Mouse (Mus musculus): ENCODE data around the gene Fam229b. TPM values are rescaled to one million over a fixed set of nuclear protein-coding genes. Genes with fewer than 3 reads are reported as not detected.
A peak's percentile ranks its signal among the peaks of the same experiment; 100 is the strongest.

The Fam229b gene
- polyA plus RNA-seq (2014; fragmentation: Nextera tagmentation; extraction: Ambion mirVana) = 11.5 and 13.8 TPM in 2 replicates

DNA sequence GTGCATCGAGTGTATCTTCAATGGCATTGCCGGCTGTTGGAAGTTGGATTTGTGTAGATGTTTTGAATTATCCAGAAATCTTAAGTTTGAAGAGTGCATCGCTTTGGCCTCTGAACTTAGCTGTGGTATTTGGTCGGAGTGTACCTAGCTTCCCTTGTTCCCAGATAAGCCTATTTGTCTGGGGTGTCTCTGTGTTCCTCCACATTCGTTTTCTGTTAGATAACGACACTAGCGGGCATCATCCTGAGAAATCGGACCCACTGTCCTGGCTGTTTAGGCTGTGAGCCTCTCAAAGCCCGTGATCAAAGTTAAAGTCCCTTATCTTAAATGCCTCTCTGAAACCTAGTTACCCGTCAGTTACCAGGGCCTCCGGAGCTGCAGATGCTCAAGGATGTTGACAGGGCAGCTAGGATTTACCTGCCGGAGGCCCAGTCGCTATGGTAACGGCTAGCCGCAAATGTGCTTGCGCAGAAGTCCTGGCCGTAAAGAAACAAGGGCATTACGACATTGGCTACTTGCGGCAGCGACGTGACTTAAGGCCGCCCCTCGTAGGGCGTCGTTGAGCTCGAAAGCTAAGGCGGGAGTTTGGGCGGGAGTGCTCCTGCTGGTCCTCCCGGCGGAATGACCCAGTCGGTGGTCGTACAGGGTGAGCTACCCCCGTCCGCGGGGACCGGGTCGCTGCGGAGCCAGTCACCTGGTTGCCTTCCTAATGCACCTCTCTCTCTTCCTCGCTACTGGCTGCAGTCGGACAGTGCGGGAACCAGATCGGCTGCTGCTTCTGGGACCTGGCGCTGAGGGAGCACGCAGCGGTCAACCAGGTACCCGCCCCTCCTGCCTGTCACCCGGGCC, at the start of gene Fam229b, which contains the start of gene Tube1:
Fam229b (minus strand) TSS at position 453 of the 849 bp plus-strand sequence.
Tube1 (plus strand) TSS at position 515 of the 849 bp plus-strand sequence.
- Histone ChIP-seq H3K4me3 (ENCODE audit: low read depth, low read length) (peak within 1 kb of the TSS; percentile 69), H3K9ac (replicated peaks; ENCODE audit: low read depth, low read length) (peak within 1 kb of the TSS; percentile 55), H3K4me2 (replicated peaks; ENCODE audit: low read depth, low read length) (peak within 1 kb of the TSS; percentile 83), H3K36me3 (ENCODE audit: control insufficient read depth, insufficient read depth, low read length) (peaks cover 8% of the 10 kb centered on the region), H3K27me3 (ENCODE audit: control insufficient read depth, insufficient read depth, low read length) (no peaks in the 10 kb centered on the region), H3K27ac (ENCODE audit: low read length) (no peak within 1 kb of the TSS), H3K9me3 (ENCODE audit: control insufficient read depth, low read depth, low read length) (no peaks in the 10 kb centered on the region), H3K4me1 (ENCODE audit: control insufficient read depth, insufficient read depth, low read length) (peaks cover 7% of the 10 kb centered on the region)
- peak; percentile 92 for ATAC-seq (ENCODE audit: insufficient number of reproducible peaks, insufficient read depth, low FRiP score, low read depth)
- WGBS = 4% methylated on average over 47 of the region's 47 CpGs

DNA sequence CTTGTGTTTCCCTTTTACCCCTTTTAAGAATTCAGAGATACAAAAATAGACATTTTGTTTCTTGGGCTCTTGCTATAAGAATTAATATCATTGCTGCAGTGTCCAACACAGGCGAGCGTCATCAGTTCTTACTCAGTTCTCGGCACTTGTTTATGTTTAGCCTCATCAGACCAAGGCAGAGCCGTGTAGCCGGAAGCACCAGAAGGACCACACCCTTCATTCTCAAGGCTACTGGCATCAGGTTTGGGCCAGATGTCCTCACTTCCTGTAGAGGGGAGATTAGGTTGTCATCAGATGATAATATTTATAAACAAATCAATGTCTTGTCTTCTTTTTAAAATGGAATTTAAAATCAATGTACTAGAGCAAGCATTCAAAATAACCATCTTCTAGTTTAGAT, 43.3 kb upstream of the Fam229b start:
- 56% methylated on average over 5 of the region's 5 CpGs for WGBS
- no peaks in the 10 kb centered on the region for H3K36me3 ChIP-seq (ENCODE audit: control insufficient read depth, insufficient read depth, low read length)
- ATAC-seq (ENCODE audit: insufficient number of reproducible peaks, insufficient read depth, low FRiP score, low read depth) = no peak
- H3K9me3 ChIP-seq (ENCODE audit: control insufficient read depth, low read depth, low read length) = 0 out of 2 replicates have a peak, but pooled peaks cover 2% of the 10 kb centered on the region
- H3K4me1 ChIP-seq (ENCODE audit: control insufficient read depth, insufficient read depth, low read length) = peaks cover 12% of the 10 kb centered on the region
- H3K4me3 ChIP-seq (ENCODE audit: low read depth, low read length) = no peak overlapping the region
- no peak overlapping the region for H3K4me2 ChIP-seq (replicated peaks; ENCODE audit: low read depth, low read length)
- no peak overlapping the region for H3K9ac ChIP-seq (replicated peaks; ENCODE audit: low read depth, low read length)
- no peak overlapping the region for H3K27ac ChIP-seq (ENCODE audit: low read length)
- H3K27me3 ChIP-seq (ENCODE audit: control insufficient read depth, insufficient read depth, low read length) = no peaks in the 10 kb centered on the region

DNA sequence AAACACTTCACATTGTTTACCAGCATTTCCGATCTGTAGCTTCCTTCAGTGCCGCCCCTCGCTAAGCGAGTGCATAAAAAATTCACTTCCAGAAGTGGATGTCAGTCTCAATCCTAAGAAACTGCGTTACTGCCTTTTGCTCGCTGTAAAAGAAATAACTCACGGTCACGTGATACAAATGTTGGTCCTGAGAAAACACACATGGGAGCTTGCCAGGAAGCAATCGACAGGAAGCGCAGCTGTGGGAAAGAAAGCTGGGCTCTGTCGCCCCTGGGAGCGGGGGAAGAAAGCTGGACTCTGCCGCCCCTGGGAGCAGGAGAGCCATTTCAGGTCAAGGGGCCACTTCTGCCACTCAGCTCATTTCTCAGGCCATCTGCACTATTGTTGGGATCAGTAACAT, 39.4 kb upstream of the Fam229b start:
- no peak overlapping the region for H3K4me3 ChIP-seq (ENCODE audit: low read depth, low read length)

DNA sequence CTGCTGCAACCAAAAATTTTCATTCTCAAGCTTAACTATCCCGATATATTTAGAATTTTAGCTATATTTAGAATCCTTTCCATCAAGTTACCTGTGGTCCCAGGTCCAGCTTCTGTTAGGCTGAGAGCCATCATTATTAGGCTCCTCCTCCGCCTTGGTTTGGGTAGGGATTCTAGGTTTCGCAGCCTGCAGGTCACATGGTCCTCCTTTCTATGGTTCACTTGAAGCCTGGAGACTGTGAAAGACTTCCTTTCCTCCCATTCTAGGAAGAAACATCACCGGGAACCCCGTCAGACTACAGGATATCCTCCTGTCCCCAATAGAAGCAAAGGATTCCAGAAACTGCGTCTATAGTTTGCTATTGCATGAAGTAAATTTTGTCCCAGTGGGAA, 38.8 kb upstream of the Fam229b start:
- H3K4me2 ChIP-seq (replicated peaks; ENCODE audit: low read depth, low read length) = peak overlapping the region; percentile 76; the same call in 1 of the 2 replicates
- H3K9ac ChIP-seq (replicated peaks; ENCODE audit: low read depth, low read length) = no peak overlapping the region
- H3K36me3 ChIP-seq (ENCODE audit: control insufficient read depth, insufficient read depth, low read length) = no peaks in the 10 kb centered on the region
- H3K9me3 ChIP-seq (ENCODE audit: control insufficient read depth, low read depth, low read length) = no peaks in the 10 kb centered on the region
- H3K4me1 ChIP-seq (ENCODE audit: control insufficient read depth, insufficient read depth, low read length) = peaks cover 19% of the 10 kb centered on the region
- 77% methylated on average over 6 of the region's 6 CpGs for WGBS
- H3K27me3 ChIP-seq (ENCODE audit: control insufficient read depth, insufficient read depth, low read length) = no peaks in the 10 kb centered on the region
- no peak overlapping the region for H3K4me3 ChIP-seq (ENCODE audit: low read depth, low read length)
- peak overlapping the region; percentile 73 for H3K27ac ChIP-seq (ENCODE audit: low read length)
- no peak for ATAC-seq (ENCODE audit: insufficient number of reproducible peaks, insufficient read depth, low FRiP score, low read depth)

More for the DNA sequence above, 39.4 kb upstream of the Fam229b start:
- Histone ChIP-seq H3K36me3 (ENCODE audit: control insufficient read depth, insufficient read depth, low read length) (no peaks in the 10 kb centered on the region), H3K27me3 (ENCODE audit: control insufficient read depth, insufficient read depth, low read length) (no peaks in the 10 kb centered on the region), H3K27ac (ENCODE audit: low read length) (peak overlapping the region; percentile 73; the same call in 1 of the 2 replicates), H3K4me2 (replicated peaks; ENCODE audit: low read depth, low read length) (peak overlapping the region; percentile 10), H3K9me3 (ENCODE audit: control insufficient read depth, low read depth, low read length) (0 out of 2 replicates have a peak, but pooled peaks cover 2% of the 10 kb centered on the region), H3K4me1 (ENCODE audit: control insufficient read depth, insufficient read depth, low read length) (peaks cover 19% of the 10 kb centered on the region), H3K9ac (replicated peaks; ENCODE audit: low read depth, low read length) (no peak overlapping the region)
- no peak for ATAC-seq (ENCODE audit: insufficient number of reproducible peaks, insufficient read depth, low FRiP score, low read depth)
- 22% methylated on average over 13 of the region's 13 CpGs for WGBS

DNA sequence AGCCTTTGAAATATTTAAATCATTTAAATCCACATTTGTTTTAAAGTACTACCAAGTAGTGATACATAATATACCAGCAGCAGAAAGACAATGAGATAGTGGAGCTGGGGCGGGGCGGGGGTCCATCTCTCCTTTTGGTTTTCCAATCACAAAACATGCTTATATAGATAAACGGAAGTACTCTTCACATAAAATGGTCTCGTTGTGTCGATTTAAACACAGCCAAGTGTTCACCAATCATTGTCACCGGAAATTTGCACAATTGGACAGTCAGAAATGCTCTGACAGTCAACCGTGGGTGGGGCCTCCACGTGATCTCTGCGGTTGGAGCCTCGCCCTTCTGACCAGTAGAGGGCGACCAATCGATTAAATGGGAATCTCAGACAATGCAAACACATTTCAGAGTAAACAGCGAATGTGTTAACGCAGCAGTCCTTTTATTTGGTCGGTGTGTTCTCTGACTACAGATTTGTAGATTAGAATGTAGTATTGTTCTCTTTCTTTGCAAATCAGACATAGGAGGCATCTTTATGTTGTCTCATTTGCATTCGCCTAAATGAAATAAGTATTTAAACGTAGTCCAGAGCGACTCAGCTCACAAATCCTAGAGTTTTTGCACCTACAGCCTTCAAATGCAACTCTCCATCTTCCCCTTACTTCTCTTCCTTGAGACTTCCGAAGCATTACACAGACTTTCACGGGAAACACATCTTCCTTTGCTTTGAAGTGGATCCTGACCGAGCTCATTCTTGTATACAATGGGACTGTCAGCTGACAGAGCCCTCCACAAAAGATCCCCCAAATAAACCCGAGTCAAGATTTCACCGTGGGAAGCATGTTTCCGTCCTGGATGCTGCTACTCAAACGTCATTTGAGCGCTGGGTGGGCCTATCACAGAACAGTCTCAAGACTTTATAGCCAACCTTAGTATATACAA, 38.2 kb upstream of the Fam229b start:
- H3K27ac ChIP-seq (ENCODE audit: low read length) = peak overlapping the region; percentile 85
- peaks cover 19% of the 10 kb centered on the region for H3K4me1 ChIP-seq (ENCODE audit: control insufficient read depth, insufficient read depth, low read length)
- H3K27me3 ChIP-seq (ENCODE audit: control insufficient read depth, insufficient read depth, low read length) = no peaks in the 10 kb centered on the region
- H3K9ac ChIP-seq (replicated peaks; ENCODE audit: low read depth, low read length) = no peak overlapping the region
- H3K9me3 ChIP-seq (ENCODE audit: control insufficient read depth, low read depth, low read length) = no peaks in the 10 kb centered on the region
- no peaks in the 10 kb centered on the region for H3K36me3 ChIP-seq (ENCODE audit: control insufficient read depth, insufficient read depth, low read length)
- 15% methylated on average over 26 of the region's 26 CpGs for WGBS
- peak overlapping the region; percentile 42 for H3K4me3 ChIP-seq (ENCODE audit: low read depth, low read length)
- ATAC-seq (ENCODE audit: insufficient number of reproducible peaks, insufficient read depth, low FRiP score, low read depth) = peak; percentile 46
- H3K4me2 ChIP-seq (replicated peaks; ENCODE audit: low read depth, low read length) = peak overlapping the region; percentile 76

DNA sequence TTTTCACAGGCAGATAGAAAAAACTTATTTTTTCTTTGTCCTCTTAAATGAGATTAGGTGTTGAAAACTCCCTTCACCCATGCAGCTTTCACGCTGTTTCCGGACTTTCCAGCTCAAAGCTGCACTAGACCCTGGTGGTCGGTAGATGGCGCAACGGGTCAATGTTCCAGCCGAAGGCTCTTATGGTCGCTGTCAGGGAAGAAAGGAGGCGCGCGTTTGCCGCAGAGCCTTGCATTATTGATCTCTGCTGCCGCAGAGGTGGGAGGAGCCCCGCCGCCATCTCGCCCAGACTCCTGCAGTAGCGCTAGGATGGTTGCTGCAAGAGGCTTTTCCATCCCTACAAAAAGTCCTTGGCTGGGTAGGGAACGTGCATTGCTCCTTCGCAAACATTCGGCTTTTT, 37.4 kb upstream of the Fam229b start:
- Histone ChIP-seq H3K27ac (ENCODE audit: low read length) (peak overlapping the region; percentile 85), H3K9ac (replicated peaks; ENCODE audit: low read depth, low read length) (no peak overlapping the region), H3K9me3 (ENCODE audit: control insufficient read depth, low read depth, low read length) (no peaks in the 10 kb centered on the region), H3K27me3 (ENCODE audit: control insufficient read depth, insufficient read depth, low read length) (no peaks in the 10 kb centered on the region), H3K36me3 (ENCODE audit: control insufficient read depth, insufficient read depth, low read length) (no peaks in the 10 kb centered on the region), H3K4me1 (ENCODE audit: control insufficient read depth, insufficient read depth, low read length) (peaks cover 23% of the 10 kb centered on the region), H3K4me3 (ENCODE audit: low read depth, low read length) (peak overlapping the region; percentile 42), H3K4me2 (replicated peaks; ENCODE audit: low read depth, low read length) (peak overlapping the region; percentile 76)
- WGBS = under 1% methylated on average over 19 of the region's 19 CpGs
- ATAC-seq (ENCODE audit: insufficient number of reproducible peaks, insufficient read depth, low FRiP score, low read depth) = peak; percentile 90

DNA sequence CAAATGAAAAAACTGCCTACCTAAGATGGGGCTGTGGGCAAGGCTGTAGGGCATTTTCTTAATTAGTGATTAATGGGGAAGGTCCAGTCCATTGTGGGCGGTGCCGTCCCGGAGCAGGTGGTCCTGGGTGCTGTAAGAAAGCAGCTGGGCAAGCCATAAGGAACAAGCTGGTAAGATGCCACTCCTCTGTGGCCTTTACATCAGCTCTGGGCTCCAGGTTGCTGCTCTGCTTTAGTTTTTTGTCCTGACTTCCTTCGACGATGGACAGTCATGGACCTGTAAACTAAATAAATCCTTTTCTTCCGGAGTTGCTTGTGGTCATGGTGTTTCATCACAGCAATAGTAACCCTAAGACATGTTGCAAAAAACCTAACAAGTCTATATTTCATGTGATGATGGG, 37.0 kb upstream of the Fam229b start:
- Histone ChIP-seq H3K27me3 (ENCODE audit: control insufficient read depth, insufficient read depth, low read length) (no peaks in the 10 kb centered on the region), H3K27ac (ENCODE audit: low read length) (no peak overlapping the region), H3K4me1 (ENCODE audit: control insufficient read depth, insufficient read depth, low read length) (peaks cover 25% of the 10 kb centered on the region), H3K4me3 (ENCODE audit: low read depth, low read length) (no peak overlapping the region), H3K9me3 (ENCODE audit: control insufficient read depth, low read depth, low read length) (no peaks in the 10 kb centered on the region), H3K36me3 (ENCODE audit: control insufficient read depth, insufficient read depth, low read length) (no peaks in the 10 kb centered on the region), H3K9ac (replicated peaks; ENCODE audit: low read depth, low read length) (no peak overlapping the region), H3K4me2 (replicated peaks; ENCODE audit: low read depth, low read length) (peak overlapping the region; percentile 76; the same call in 1 of the 2 replicates)
- 15% methylated on average over 6 of the region's 6 CpGs for whole genome bisulfite sequencing
- 0 out of 2 replicates have a peak, but pooled peaks have one; percentile 11 for ATAC-seq (ENCODE audit: insufficient number of reproducible peaks, insufficient read depth, low FRiP score, low read depth)

DNA sequence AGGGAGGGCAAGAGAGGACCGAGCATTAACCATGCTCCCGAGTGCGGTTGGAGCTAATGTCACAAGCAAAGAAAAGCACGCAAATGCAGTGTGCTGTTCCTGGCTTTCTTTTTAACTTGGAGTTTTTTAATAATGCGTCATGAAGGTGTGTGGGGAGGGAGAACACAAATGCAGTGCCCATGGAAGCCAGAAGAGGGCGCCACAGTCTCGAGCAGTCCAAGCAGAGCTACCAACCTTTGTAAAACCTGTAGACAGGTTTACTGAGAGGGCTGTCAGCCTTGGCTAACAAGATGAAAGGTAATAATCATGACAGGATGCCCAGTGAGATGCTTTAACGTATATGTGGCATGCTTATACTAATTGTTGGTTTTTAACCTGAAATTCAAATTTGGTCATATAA, 36.5 kb upstream of the Fam229b start:
- Histone ChIP-seq H3K36me3 (ENCODE audit: control insufficient read depth, insufficient read depth, low read length) (no peaks in the 10 kb centered on the region), H3K4me3 (ENCODE audit: low read depth, low read length) (no peak overlapping the region), H3K27me3 (ENCODE audit: control insufficient read depth, insufficient read depth, low read length) (no peaks in the 10 kb centered on the region), H3K4me2 (replicated peaks; ENCODE audit: low read depth, low read length) (0 out of 2 replicates have a peak overlapping the region, but pooled peaks have one; percentile 7), H3K9me3 (ENCODE audit: control insufficient read depth, low read depth, low read length) (no peaks in the 10 kb centered on the region), H3K27ac (ENCODE audit: low read length) (no peak overlapping the region), H3K4me1 (ENCODE audit: control insufficient read depth, insufficient read depth, low read length) (peaks cover 30% of the 10 kb centered on the region), H3K9ac (replicated peaks; ENCODE audit: low read depth, low read length) (no peak overlapping the region)
- ATAC-seq (ENCODE audit: insufficient number of reproducible peaks, insufficient read depth, low FRiP score, low read depth) = no peak
- 13% methylated on average over 8 of the region's 8 CpGs for WGBS

All from stomach, embryonic 14.5 days (tissue).